Mouse (Mus musculus): ENCODE results near the gene Olfr968. TPM values are rescaled to one million over a fixed set of nuclear protein-coding genes. Genes with fewer than 3 reads are reported as not detected.

Olfr968 gene
- total and polyA plus RNA-seq, 2 experiments from 2014 or later, result not detected

- DNase-seq (ENCODE audit: low spot score) (no peak), ATAC-seq (ENCODE audit: insufficient read depth, low read depth) (no peak)
- H3K27ac ChIP-seq (ENCODE audit: low read depth), result no peak within 1 kb of the TSS
- no peak within 1 kb of the TSS for H3K9ac ChIP-seq (replicated peaks; ENCODE audit: low read depth, low read length)
- H3K4me3 ChIP-seq (ENCODE audit: low read depth, low read length), result no peak within 1 kb of the TSS
- H3K4me2 ChIP-seq (ENCODE audit: low read depth, low read length), result no peak within 1 kb of the TSS
- H3K9me3 ChIP-seq (replicated peaks; ENCODE audit: control insufficient read depth, low read length), result no peaks in the 10 kb centered on the region
- H3K36me3 ChIP-seq (replicated peaks; ENCODE audit: control insufficient read depth, insufficient read depth, low read length), result no peaks in the 10 kb centered on the region
- H3K4me1 ChIP-seq (ENCODE audit: control insufficient read depth, insufficient read depth), result no peaks in the 10 kb centered on the region
- TF ChIP-seq CTCF (IDR thresholded peaks at IDR 0.05; ENCODE audit: low read depth), result no peak
- no peak for TF ChIP-seq EP300 (IDR thresholded peaks at IDR 0.05; ENCODE audit: low read depth)
- H3K27me3 ChIP-seq (ENCODE audit: control insufficient read depth, insufficient read depth, low read length), result no peaks in the 10 kb centered on the region
Observed at GRCm38 (mm10) chr9:39730678-39731077, 52.4 kb downstream of the Olfr968 start, which contains the start of gene Olfr150. TSS of gene Olfr150 (plus strand) at chr9:39730978.

Other genes with a start within 250 kb of the Olfr968 start
- gene Olfr958, start 229.2 kb downstream of the Olfr968 start, total RNA-seq (2014; rRNA removed; ENCODE audit: low replicate concordance), result not detected in 2 replicates
- not detected in 2 replicates for gene Olfr958, start 229.2 kb downstream of the Olfr968 start, polyA plus RNA-seq (2015; fragmentation: Nextera tagmentation; extraction: Ambion mirVana)
- not detected in 2 replicates for gene Olfr959, start 207.7 kb downstream of the Olfr968 start, total RNA-seq (2014; rRNA removed; ENCODE audit: low replicate concordance)
- gene Olfr959, start 207.7 kb downstream of the Olfr968 start, polyA plus RNA-seq (2015; fragmentation: Nextera tagmentation; extraction: Ambion mirVana), result not detected in 2 replicates
- 5.6 and 6.9 TPM in 2 replicates for gene AW551984, start 178.8 kb downstream of the Olfr968 start, total RNA-seq (2014; rRNA removed; ENCODE audit: low replicate concordance)
- gene AW551984, start 178.8 kb downstream of the Olfr968 start, polyA plus RNA-seq (2015; fragmentation: Nextera tagmentation; extraction: Ambion mirVana), result 2.1 and 2.2 TPM in 2 replicates
- not detected in 2 replicates for gene Olfr148, start 172.6 kb downstream of the Olfr968 start, total RNA-seq (2014; rRNA removed; ENCODE audit: low replicate concordance)
- gene Olfr148, start 172.6 kb downstream of the Olfr968 start, polyA plus RNA-seq (2015; fragmentation: Nextera tagmentation; extraction: Ambion mirVana), result not detected in 2 replicates
- not detected in 2 replicates for gene Olfr960, start 161.9 kb downstream of the Olfr968 start, total RNA-seq (2014; rRNA removed; ENCODE audit: low replicate concordance)
- not detected in 2 replicates for gene Olfr960, start 161.9 kb downstream of the Olfr968 start, polyA plus RNA-seq (2015; fragmentation: Nextera tagmentation; extraction: Ambion mirVana)
- not detected in 2 replicates for gene Olfr961, start 138.2 kb downstream of the Olfr968 start, total RNA-seq (2014; rRNA removed; ENCODE audit: low replicate concordance)
- gene Olfr961, start 138.2 kb downstream of the Olfr968 start, polyA plus RNA-seq (2015; fragmentation: Nextera tagmentation; extraction: Ambion mirVana), result not detected in 2 replicates
- gene Olfr963, start 116.0 kb downstream of the Olfr968 start, total RNA-seq (2014; rRNA removed; ENCODE audit: low replicate concordance), result not detected in 2 replicates
- not detected in 2 replicates for gene Olfr963, start 116.0 kb downstream of the Olfr968 start, polyA plus RNA-seq (2015; fragmentation: Nextera tagmentation; extraction: Ambion mirVana)
- gene Olfr149, start 76.1 kb downstream of the Olfr968 start, total RNA-seq (2014; rRNA removed; ENCODE audit: low replicate concordance), result not detected in 2 replicates
- gene Olfr149, start 76.1 kb downstream of the Olfr968 start, polyA plus RNA-seq (2015; fragmentation: Nextera tagmentation; extraction: Ambion mirVana), result not detected in 2 replicates
- gene Olfr965, start 71.9 kb downstream of the Olfr968 start, total RNA-seq (2014; rRNA removed; ENCODE audit: low replicate concordance), result not detected in 2 replicates
- gene Olfr965, start 71.9 kb downstream of the Olfr968 start, polyA plus RNA-seq (2015; fragmentation: Nextera tagmentation; extraction: Ambion mirVana), result not detected in 2 replicates
- gene Olfr150, start 52.3 kb downstream of the Olfr968 start, total RNA-seq (2014; rRNA removed; ENCODE audit: low replicate concordance), result not detected in 2 replicates
- gene Olfr150, start 52.3 kb downstream of the Olfr968 start, polyA plus RNA-seq (2015; fragmentation: Nextera tagmentation; extraction: Ambion mirVana), result not detected in 2 replicates
- not detected in 2 replicates for gene Olfr967, start 37.0 kb downstream of the Olfr968 start, total RNA-seq (2014; rRNA removed; ENCODE audit: low replicate concordance)
- gene Olfr967, start 37.0 kb downstream of the Olfr968 start, polyA plus RNA-seq (2015; fragmentation: Nextera tagmentation; extraction: Ambion mirVana), result not detected in 2 replicates
- gene Olfr969, start 7.7 kb upstream of the Olfr968 start, total RNA-seq (2014; rRNA removed; ENCODE audit: low replicate concordance), result not detected in 2 replicates
- not detected in 2 replicates for gene Olfr969, start 7.7 kb upstream of the Olfr968 start, polyA plus RNA-seq (2015; fragmentation: Nextera tagmentation; extraction: Ambion mirVana)
- gene Olfr970, start 25.6 kb upstream of the Olfr968 start, total RNA-seq (2014; rRNA removed; ENCODE audit: low replicate concordance), result not detected in 2 replicates
- not detected in 2 replicates for gene Olfr970, start 25.6 kb upstream of the Olfr968 start, polyA plus RNA-seq (2015; fragmentation: Nextera tagmentation; extraction: Ambion mirVana)
- gene Olfr971, start 53.6 kb upstream of the Olfr968 start, total RNA-seq (2014; rRNA removed; ENCODE audit: low replicate concordance), result not detected in 2 replicates
- not detected in 2 replicates for gene Olfr971, start 53.6 kb upstream of the Olfr968 start, polyA plus RNA-seq (2015; fragmentation: Nextera tagmentation; extraction: Ambion mirVana)
- not detected in 2 replicates for gene Olfr972, start 83.2 kb upstream of the Olfr968 start, total RNA-seq (2014; rRNA removed; ENCODE audit: low replicate concordance)
- gene Olfr972, start 83.2 kb upstream of the Olfr968 start, polyA plus RNA-seq (2015; fragmentation: Nextera tagmentation; extraction: Ambion mirVana), result not detected in 2 replicates
- gene Olfr229, start 124.1 kb upstream of the Olfr968 start, total RNA-seq (2014; rRNA removed; ENCODE audit: low replicate concordance), result not detected in 2 replicates
- gene Olfr229, start 124.1 kb upstream of the Olfr968 start, polyA plus RNA-seq (2015; fragmentation: Nextera tagmentation; extraction: Ambion mirVana), result not detected in 2 replicates
- gene Olfr974, start 154.2 kb upstream of the Olfr968 start, total RNA-seq (2014; rRNA removed; ENCODE audit: low replicate concordance), result not detected in 2 replicates
- gene Olfr974, start 154.2 kb upstream of the Olfr968 start, polyA plus RNA-seq (2015; fragmentation: Nextera tagmentation; extraction: Ambion mirVana), result not detected in 2 replicates
- gene Olfr975, start 168.8 kb upstream of the Olfr968 start, total RNA-seq (2014; rRNA removed; ENCODE audit: low replicate concordance), result not detected in 2 replicates
- gene Olfr975, start 168.8 kb upstream of the Olfr968 start, polyA plus RNA-seq (2015; fragmentation: Nextera tagmentation; extraction: Ambion mirVana), result not detected in 2 replicates
- not detected in 2 replicates for gene Olfr976, start 177.9 kb upstream of the Olfr968 start, total RNA-seq (2014; rRNA removed; ENCODE audit: low replicate concordance)
- gene Olfr976, start 177.9 kb upstream of the Olfr968 start, polyA plus RNA-seq (2015; fragmentation: Nextera tagmentation; extraction: Ambion mirVana), result not detected in 2 replicates
- gene Olfr978, start 208.9 kb upstream of the Olfr968 start, total RNA-seq (2014; rRNA removed; ENCODE audit: low replicate concordance), result not detected in 2 replicates
- gene Olfr978, start 208.9 kb upstream of the Olfr968 start, polyA plus RNA-seq (2015; fragmentation: Nextera tagmentation; extraction: Ambion mirVana), result not detected in 2 replicates
- not detected in 2 replicates for gene Olfr979, start 220.2 kb upstream of the Olfr968 start, total RNA-seq (2014; rRNA removed; ENCODE audit: low replicate concordance)
- not detected in 2 replicates for gene Olfr979, start 220.2 kb upstream of the Olfr968 start, polyA plus RNA-seq (2015; fragmentation: Nextera tagmentation; extraction: Ambion mirVana)
- not detected in 2 replicates for gene Olfr980, start 226.3 kb upstream of the Olfr968 start, total RNA-seq (2014; rRNA removed; ENCODE audit: low replicate concordance)
- not detected in 2 replicates for gene Olfr980, start 226.3 kb upstream of the Olfr968 start, polyA plus RNA-seq (2015; fragmentation: Nextera tagmentation; extraction: Ambion mirVana)
- not detected in 2 replicates for gene Olfr981, start 238.2 kb upstream of the Olfr968 start, total RNA-seq (2014; rRNA removed; ENCODE audit: low replicate concordance)
- not detected in 2 replicates for gene Olfr981, start 238.2 kb upstream of the Olfr968 start, polyA plus RNA-seq (2015; fragmentation: Nextera tagmentation; extraction: Ambion mirVana)